Mouse (Mus musculus) liver, adult 2 months (tissue): Measurements from ENCODE around the gene Ffar4.

Experiments
- CTCF ChIP-seq: fragments of 200-500 bp; IDR thresholded peaks from 2 replicates; pipeline ENCODE4 v1.5.1; 2011; ENCODE audit warnings: low read depth, low read length, control low read depth
- POLR2A ChIP-seq: fragments of 200-500 bp; IDR thresholded peaks from 2 replicates; pipeline ENCODE4 v1.6.1; 2011; ENCODE audit warnings: low read length, control low read depth; ENCODE audit not compliant: insufficient read depth; ENCODE audit errors: extremely low read depth

- TF ChIP-seq CTCF (no peak), POLR2A (no peak)
Observed at GRCm38 (mm10) chr19:38143540-38144271, 46.8 kb downstream of the Ffar4 start.
